Mouse (Mus musculus): Measurements from ENCODE around the gene Gm10097.

Gene Gm10097

GRCm38 (mm10) chr10:5086329-5086728 is 17.3 kb downstream of the Gm10097 start:
- DNase-seq: no peak

- DNase-seq: no peak
Observed at GRCm38 (mm10) chr10:5087336-5087735, 18.3 kb downstream of the Gm10097 start.

- DNase-seq: no peak
Observed at GRCm38 (mm10) chr10:5089133-5089532, 20.1 kb downstream of the Gm10097 start.

GRCm38 (mm10) chr10:5096996-5097753 is 28.2 kb downstream of the Gm10097 start:
- DNase-seq: peak; percentile 24

GRCm38 (mm10) chr10:5097754-5098137 is 28.8 kb downstream of the Gm10097 start:
- DNase-seq: no peak

GRCm38 (mm10) chr10:5110773-5111172 is 41.8 kb downstream of the Gm10097 start:
- no peak for DNase-seq

GRCm38 (mm10) chr10:5116155-5116554 is 47.2 kb downstream of the Gm10097 start:
- no peak for DNase-seq

- DNase-seq: no peak
Observed at GRCm38 (mm10) chr10:5116720-5117119, 47.7 kb downstream of the Gm10097 start.
